ENCODE assay signal across 30 mouse cellular contexts in genomic region chr9:114413866-114414265, GRCm38 (mm10). TPM values are rescaled to one million over a fixed set of nuclear protein-coding genes. Genes with fewer than 3 reads are reported as not detected.
DNase-seq lines count a peak whose midpoint lies in the region; ATAC-seq and TF ChIP-seq lines count a peak whose summit lies in the region.
"Had no signal": no experiment of that assay in that cellular context is flagged by ENCODE, and none has a peak within 500 bp of the region (broad histone marks: within the 10 kb centered on the region; RNA-seq: fewer than 3 reads in every experiment).

No protein-coding gene starts in this region.

- no peaks in the 10 kb centered on the region for H3K4me1 ChIP-seq in kidney, embryonic 14.5 days (ENCODE audit: control insufficient read depth, insufficient read depth, low read length)
- no peaks in the 10 kb centered on the region for H3K4me1 ChIP-seq in lung, postnatal 0 days (ENCODE audit: insufficient read depth, low read depth, low read length)
- H3K4me1 ChIP-seq: embryonic facial prominence, embryonic 15.5 days; forebrain, embryonic 13.5 days; hindbrain, embryonic 12.5 days; intestine, embryonic 15.5 days; limb, embryonic 13.5 days; midbrain, embryonic 10.5 days; midbrain, embryonic 15.5 days; neural tube, embryonic 15.5 days had no signal

- H3K9me3 ChIP-seq in kidney, embryonic 14.5 days (ENCODE audit: control insufficient read depth, low read length), result peaks cover 4% of the 10 kb centered on the region; the same call in 1 of the 2 replicates
- no peaks in the 10 kb centered on the region for H3K9me3 ChIP-seq in lung, postnatal 0 days (ENCODE audit: low read length)
- H3K9me3 ChIP-seq: embryonic facial prominence, embryonic 15.5 days; hindbrain, embryonic 12.5 days; intestine, embryonic 15.5 days; midbrain, embryonic 15.5 days; neural tube, embryonic 15.5 days had no signal

- H3K27ac ChIP-seq in kidney, embryonic 14.5 days (ENCODE audit: low read depth, low read length), result no peak overlapping the region
- no peak overlapping the region for H3K27ac ChIP-seq in lung, postnatal 0 days (ENCODE audit: low read length)
- H3K27ac ChIP-seq: embryonic facial prominence, embryonic 15.5 days; forebrain, embryonic 13.5 days; hindbrain, embryonic 12.5 days; hindbrain, postnatal 0 days; intestine, embryonic 15.5 days; layer of hippocampus, adult 2 months; left cerebral cortex, adult 2 months; limb, embryonic 13.5 days; macrophage; midbrain, embryonic 10.5 days; midbrain, embryonic 15.5 days; neural tube, embryonic 15.5 days had no signal

- peaks cover 15% of the 10 kb centered on the region for H3K36me3 ChIP-seq in kidney, embryonic 14.5 days (ENCODE audit: control insufficient read depth, insufficient read depth, low read length)
- 0 out of 2 replicates have a peak, but pooled peaks cover 10% of the 10 kb centered on the region for H3K36me3 ChIP-seq in lung, postnatal 0 days (ENCODE audit: insufficient read depth, low read length)
- H3K36me3 ChIP-seq: midbrain, embryonic 15.5 days had no signal

- ATAC-seq in kidney, embryonic 14.5 days (ENCODE audit: low FRiP score, low TSS enrichment), result no peak
- no peak for ATAC-seq in lung, postnatal 0 days
- ATAC-seq: CD4-positive, CD25-positive, alpha-beta regulatory T cell, adult 4 months; forebrain, embryonic 13.5 days; hindbrain, postnatal 0 days; intestine, embryonic 15.5 days; midbrain, embryonic 15.5 days had no signal

- no peak overlapping the region for H3K4me2 ChIP-seq in kidney, embryonic 14.5 days (replicated peaks; ENCODE audit: low read depth, low read length)
- no peak overlapping the region for H3K4me2 ChIP-seq in lung, postnatal 0 days (replicated peaks; ENCODE audit: low read depth, low read length)
- H3K4me2 ChIP-seq: embryonic facial prominence, embryonic 15.5 days; forebrain, embryonic 13.5 days; hindbrain, embryonic 12.5 days; intestine, embryonic 15.5 days; limb, embryonic 13.5 days; liver, embryonic 11.5 days; midbrain, embryonic 15.5 days; neural tube, embryonic 15.5 days had no signal

- H3K9ac ChIP-seq in kidney, embryonic 14.5 days (ENCODE audit: low read depth, low read length), result no peak overlapping the region
- no peak overlapping the region for H3K9ac ChIP-seq in lung, postnatal 0 days (replicated peaks; ENCODE audit: low read depth)
- H3K9ac ChIP-seq: embryonic facial prominence, embryonic 15.5 days; forebrain, embryonic 13.5 days; hindbrain, embryonic 12.5 days; intestine, embryonic 15.5 days; limb, embryonic 13.5 days; midbrain, embryonic 15.5 days; neural tube, embryonic 15.5 days had no signal

- DNase-seq in kidney, adult 18-20 months, result peak; percentile 54
- DNase-seq in lung, postnatal 25 days (ENCODE audit: low spot score), result peak; percentile 18
- DNase-seq in lung, postnatal 0 days (ENCODE audit: low spot score), result no peak
- DNase-seq in urinary bladder, postnatal 36 days (ENCODE audit: low spot score in 2 of 2), result peak; percentile 30 to 61
- DNase-seq in urinary bladder, postnatal 10 days (ENCODE audit: low spot score), result no peak
- peak; percentile 74 to 75 for DNase-seq in kidney, postnatal 36 days
- DNase-seq in left cerebral cortex, adult 8-10 months (ENCODE audit: low spot score in 2 of 2), result no peak
- DNase-seq: adrenal gland, postnatal 25 days; cerebellum, adult 11-12 months; cerebellum, adult 9-11 months; embryo, embryonic 11 days; gastrocnemius, postnatal 14 days; retina, postnatal 1 day; right cerebral cortex, postnatal 14 days; thymus, postnatal 4 days had no signal

- 86% methylated on average over 12 of the region's 12 CpGs for WGBS in kidney, embryonic 14.5 days
- WGBS in lung, postnatal 0 days, result 74% methylated on average over 12 of the region's 12 CpGs

- no peak for TF ChIP-seq EP300 in lung, postnatal 0 days (IDR thresholded peaks at IDR 0.05)

- H3K4me3 ChIP-seq in kidney, embryonic 14.5 days (ENCODE audit: low read length), result no peak overlapping the region
- H3K4me3 ChIP-seq in lung, postnatal 0 days (ENCODE audit: low read depth, low read length), result no peak overlapping the region
- H3K4me3 ChIP-seq: embryonic facial prominence, embryonic 15.5 days; forebrain, embryonic 13.5 days; hindbrain, embryonic 12.5 days; intestine, embryonic 15.5 days; layer of hippocampus, adult 2 months; left cerebral cortex, adult 2 months; limb, embryonic 13.5 days; midbrain, embryonic 10.5 days; midbrain, embryonic 15.5 days; neural tube, embryonic 15.5 days had no signal

- TF ChIP-seq CTCF in lung, postnatal 0 days (IDR thresholded peaks at IDR 0.05), result no peak

- H3K27me3 ChIP-seq in kidney, embryonic 14.5 days (ENCODE audit: control insufficient read depth, insufficient read depth, low read length), result no peaks in the 10 kb centered on the region
- H3K27me3 ChIP-seq in lung, postnatal 0 days (replicated peaks; ENCODE audit: insufficient read depth, low read length), result no peaks in the 10 kb centered on the region
- H3K27me3 ChIP-seq: embryonic facial prominence, embryonic 15.5 days; forebrain, embryonic 13.5 days; hindbrain, embryonic 12.5 days; intestine, embryonic 15.5 days; limb, embryonic 13.5 days; midbrain, embryonic 15.5 days; neural tube, embryonic 15.5 days had no signal

RNA-seq across cellular contexts. Expression of gene Tmppe, which starts 13.0 kb away (rescaled TPM):
- polyA plus RNA-seq in kidney, embryonic 14.5 days (2014; fragmentation: Nextera tagmentation; extraction: Ambion mirVana), result 3.7 and 4.1 TPM in 2 replicates
- 5.5 TPM in 2 replicates for polyA plus RNA-seq in lung, postnatal 0 days (2015; fragmentation: Nextera tagmentation; extraction: Ambion mirVana)
- 10 to 100 TPM; 10.9 to 15.1 (median 11.8) TPM for total RNA-seq in left cerebral cortex, adult 8-10 months (2022)

RNA-seq across cellular contexts. Expression of gene Glb1, which starts 13.0 kb away (rescaled TPM):
- 30.9 and 49.6 TPM in 2 replicates for polyA plus RNA-seq in kidney, embryonic 14.5 days (2014; fragmentation: Nextera tagmentation; extraction: Ambion mirVana)
- 23.3 and 23.4 TPM in 2 replicates for polyA plus RNA-seq in lung, postnatal 0 days (2015; fragmentation: Nextera tagmentation; extraction: Ambion mirVana)
- 10 to 100 TPM; 28.6 to 32.1 (median 29.6) TPM for total RNA-seq in left cerebral cortex, adult 8-10 months (2022)

RNA-seq across cellular contexts. Expression of gene Crtap, which starts 23.4 kb away (rescaled TPM):
- polyA plus RNA-seq in kidney, embryonic 14.5 days (2014; fragmentation: Nextera tagmentation; extraction: Ambion mirVana), result 113 and 125 TPM in 2 replicates
- 83.8 and 84.8 TPM in 2 replicates for polyA plus RNA-seq in lung, postnatal 0 days (2015; fragmentation: Nextera tagmentation; extraction: Ambion mirVana)
- total RNA-seq in left cerebral cortex, adult 8-10 months (2022), result 10 to 100 TPM in 1 of 4 experiments, 1 to 10 TPM in 3; 5.9 to 10.9 (median 7.6) TPM

Comparison
In these comparisons a context has a peak if more than half of its experiments do, and no peak if none do; other contexts are left out.
1. DNase-seq: peak in kidney, adult 18-20 months (single experiment), lung, postnatal 25 days (single experiment), urinary bladder, postnatal 36 days (2 of 2) and kidney, postnatal 36 days (2 of 2); none in lung, postnatal 0 days (single experiment), urinary bladder, postnatal 10 days (single experiment) and left cerebral cortex, adult 8-10 months (0 of 2).